Mouse (Mus musculus) neural tube, embryonic 14.5 days (tissue): ENCODE data around the gene Adgrl2. TPM values are rescaled to one million over a fixed set of nuclear protein-coding genes. Genes with fewer than 3 reads are reported as not detected.

Experiments
- ATAC-seq: fragments of 200-750 bp; cut with Nextera tagmentation; 2 replicates; pipeline ENCODE4 v1.8.0; 2017; ENCODE audit warnings: low read depth, mild to moderate bottlenecking, moderate TSS enrichment, moderate library complexity
- H3K27ac ChIP-seq: fragments of 300-500 bp; sonication (generic); 2 replicates; pipeline ENCODE4 v1.5.1; 2014; ENCODE audit warnings: low read depth, mild to moderate bottlenecking, control low read depth, low read length, moderate library complexity, mixed read lengths
- H3K27me3 ChIP-seq: fragments of 300-500 bp; sonication (generic); 2 replicates; pipeline ENCODE4 v1.6.1; 2014; ENCODE audit warnings: low read length; ENCODE audit not compliant: control insufficient read depth, insufficient read depth
- H3K36me3 ChIP-seq: fragments of 300-500 bp; sonication (generic); 2 replicates; pipeline ENCODE4 v1.6.1; 2014; ENCODE audit warnings: low read length, mixed read lengths; ENCODE audit not compliant: control insufficient read depth, insufficient read depth
- H3K4me1 ChIP-seq: fragments of 300-500 bp; sonication (generic); 2 replicates; pipeline ENCODE4 v1.6.1; 2014; ENCODE audit warnings: low read length; ENCODE audit not compliant: control insufficient read depth, insufficient read depth
- H3K4me2 ChIP-seq: fragments of 300-500 bp; sonication (generic); 2 replicates; pipeline ENCODE4 v1.6.1; 2014; ENCODE audit warnings: mild to moderate bottlenecking, low read depth, low read length, control low read depth
- H3K4me3 ChIP-seq: fragments of 300-500 bp; sonication (generic); 2 replicates; pipeline ENCODE4 v1.5.1; 2014; ENCODE audit warnings: low read depth, low read length, control low read depth, mixed read lengths
- H3K9ac ChIP-seq: fragments of 300-500 bp; sonication (generic); replicated peaks from 2 replicates; pipeline ENCODE4 v1.6.1; 2014; ENCODE audit warnings: low read depth, mild to moderate bottlenecking, control low read depth, low read length, mixed read lengths
- H3K9me3 ChIP-seq: fragments of 300-500 bp; sonication (generic); 2 replicates; pipeline ENCODE4 v1.6.1; 2016; ENCODE audit warnings: low read length; ENCODE audit not compliant: control insufficient read depth
- WGBS: fragments of 180-500 bp; shearing (Covaris S2); extraction: QIAGEN DNeasy Blood & Tissue Kit; methylation state at CpG from one replicate; pipeline ENCODE4 v1.1.7; 2014; 5-methylcytosine and 5-hydroxymethylcytosine counted together
- polyA plus RNA-seq: library from polyadenylated mRNA; unstranded; fragments of >200 nt; fragmentation: Nextera tagmentation; extraction: Ambion mirVana; gene quantifications from 2 replicates; pipeline ENCODE4 v1.2.1, GENCODE M21; 2014

Gene Adgrl2
- polyA plus RNA-seq, 1 experiment from 2014 or later, result 243 TPM

GRCm38 (mm10) chr3:148866053-148866452 is 124.3 kb downstream of the Adgrl2 start:
- H3K9me3 ChIP-seq, result no peaks in the 10 kb centered on the region
- H3K27me3 ChIP-seq, result no peaks in the 10 kb centered on the region
- no peak for ATAC-seq
- no peak overlapping the region for H3K4me3 ChIP-seq
- 95% methylated on average over 7 of the region's 7 CpGs for WGBS
- H3K36me3 ChIP-seq, result no peaks in the 10 kb centered on the region
- no peak overlapping the region for H3K27ac ChIP-seq
- no peak overlapping the region for H3K9ac ChIP-seq
- peaks cover 5% of the 10 kb centered on the region; the same call in 1 of the 2 replicates for H3K4me1 ChIP-seq
- H3K4me2 ChIP-seq, result no peak overlapping the region

GRCm38 (mm10) chr3:148865234-148865633 is 125.1 kb downstream of the Adgrl2 start:
- WGBS, result 69% methylated on average over 7 of the region's 7 CpGs
- H3K4me3 ChIP-seq, result no peak overlapping the region
- H3K36me3 ChIP-seq, result no peaks in the 10 kb centered on the region
- ATAC-seq, result 0 out of 2 replicates have a peak, but pooled peaks have one; percentile 47
- no peak overlapping the region for H3K4me2 ChIP-seq
- H3K9ac ChIP-seq, result no peak overlapping the region
- no peak overlapping the region for H3K27ac ChIP-seq
- H3K4me1 ChIP-seq, result peaks cover 5% of the 10 kb centered on the region; the same call in 1 of the 2 replicates
- no peaks in the 10 kb centered on the region for H3K27me3 ChIP-seq
- H3K9me3 ChIP-seq, result no peaks in the 10 kb centered on the region

GRCm38 (mm10) chr3:148861860-148862259 is 128.5 kb downstream of the Adgrl2 start:
- WGBS, result 6% methylated on average over 7 of the region's 7 CpGs
- peak; percentile 38; the same call in 1 of the 2 replicates for ATAC-seq
- no peak overlapping the region for H3K4me3 ChIP-seq
- peaks cover 2% of the 10 kb centered on the region; the same call in 1 of the 2 replicates for H3K4me1 ChIP-seq
- no peaks in the 10 kb centered on the region for H3K27me3 ChIP-seq
- H3K27ac ChIP-seq, result no peak overlapping the region
- H3K4me2 ChIP-seq, result no peak overlapping the region
- H3K9ac ChIP-seq, result no peak overlapping the region
- H3K9me3 ChIP-seq, result no peaks in the 10 kb centered on the region
- H3K36me3 ChIP-seq, result peaks cover 13% of the 10 kb centered on the region; the same call in 1 of the 2 replicates

- 16% methylated on average over 12 of the region's 12 CpGs for whole genome bisulfite sequencing
- H3K9me3 ChIP-seq, result no peaks in the 10 kb centered on the region
- H3K36me3 ChIP-seq, result peaks cover 10% of the 10 kb centered on the region
- H3K27me3 ChIP-seq, result no peaks in the 10 kb centered on the region
- peaks cover 17% of the 10 kb centered on the region for H3K4me1 ChIP-seq
- H3K9ac ChIP-seq, result no peak overlapping the region
- H3K4me3 ChIP-seq, result no peak overlapping the region
- peak overlapping the region; percentile 21 for H3K4me2 ChIP-seq
- peak; percentile 55 for ATAC-seq
- H3K27ac ChIP-seq, result no peak overlapping the region
These were observed 135.9 kb downstream of the Adgrl2 start for GRCm38 (mm10) chr3:148854306-148854910.

GRCm38 (mm10) chr3:148853372-148853771 is 137.0 kb downstream of the Adgrl2 start:
- H3K4me2 ChIP-seq, result peak overlapping the region; percentile 15; the same call in 1 of the 2 replicates
- peaks cover 17% of the 10 kb centered on the region for H3K4me1 ChIP-seq
- H3K36me3 ChIP-seq, result peaks cover 3% of the 10 kb centered on the region
- H3K9me3 ChIP-seq, result no peaks in the 10 kb centered on the region
- no peak overlapping the region for H3K9ac ChIP-seq
- H3K4me3 ChIP-seq, result no peak overlapping the region
- no peaks in the 10 kb centered on the region for H3K27me3 ChIP-seq
- 14% methylated on average over 8 of the region's 8 CpGs for WGBS
- ATAC-seq, result no peak
- H3K27ac ChIP-seq, result no peak overlapping the region

- no peak overlapping the region for H3K4me3 ChIP-seq
- no peak overlapping the region for H3K27ac ChIP-seq
These were observed 137.8 kb downstream of the Adgrl2 start for GRCm38 (mm10) chr3:148852556-148852955.

GRCm38 (mm10) chr3:148850821-148851220 is 139.5 kb downstream of the Adgrl2 start:
- H3K36me3 ChIP-seq, result peaks cover 16% of the 10 kb centered on the region
- 92% methylated on average over 4 of the region's 4 CpGs for WGBS
- no peak overlapping the region for H3K27ac ChIP-seq
- ATAC-seq, result no peak
- no peak overlapping the region for H3K9ac ChIP-seq
- peaks cover 17% of the 10 kb centered on the region for H3K4me1 ChIP-seq
- no peaks in the 10 kb centered on the region for H3K27me3 ChIP-seq
- H3K9me3 ChIP-seq, result no peaks in the 10 kb centered on the region
- no peak overlapping the region for H3K4me3 ChIP-seq
- no peak overlapping the region for H3K4me2 ChIP-seq

More at GRCm38 (mm10) chr3:148852556-148852955, 137.8 kb downstream of the Adgrl2 start:
- peak; percentile 39; the same call in 1 of the 2 replicates for ATAC-seq
- Histone ChIP-seq H3K4me1 (peaks cover 17% of the 10 kb centered on the region), H3K9me3 (no peaks in the 10 kb centered on the region), H3K4me2 (no peak overlapping the region), H3K36me3 (peaks cover 3% of the 10 kb centered on the region; the same call in 1 of the 2 replicates), H3K27me3 (no peaks in the 10 kb centered on the region), H3K9ac (no peak overlapping the region)
- WGBS, result 30% methylated on average over 12 of the region's 12 CpGs

- WGBS, result 83% methylated on average over 2 of the region's 2 CpGs
These were observed 142.0 kb downstream of the Adgrl2 start for GRCm38 (mm10) chr3:148848366-148848765.

GRCm38 (mm10) chr3:148844182-148844581 is 146.2 kb downstream of the Adgrl2 start:
- H3K9ac ChIP-seq, result no peak overlapping the region
- ATAC-seq, result no peak
- no peak overlapping the region for H3K4me2 ChIP-seq
- no peak overlapping the region for H3K4me3 ChIP-seq
- no peaks in the 10 kb centered on the region for H3K27me3 ChIP-seq
- peaks cover 3% of the 10 kb centered on the region; the same call in 1 of the 2 replicates for H3K4me1 ChIP-seq
- no peak overlapping the region for H3K27ac ChIP-seq
- no peaks in the 10 kb centered on the region for H3K9me3 ChIP-seq
- peaks cover 24% of the 10 kb centered on the region; the same call in 1 of the 2 replicates for H3K36me3 ChIP-seq
- 90% methylated on average over 6 of the region's 6 CpGs for WGBS

More at GRCm38 (mm10) chr3:148848366-148848765, 142.0 kb downstream of the Adgrl2 start:
- Histone ChIP-seq H3K27ac (no peak overlapping the region), H3K9ac (no peak overlapping the region), H3K36me3 (peaks cover 24% of the 10 kb centered on the region), H3K4me1 (peaks cover 8% of the 10 kb centered on the region; the same call in 1 of the 2 replicates), H3K4me2 (no peak overlapping the region), H3K27me3 (no peaks in the 10 kb centered on the region), H3K9me3 (no peaks in the 10 kb centered on the region), H3K4me3 (no peak overlapping the region)
- ATAC-seq, result no peak
